Mouse (Mus musculus) gastrocnemius, postnatal 14 days (tissue): ENCODE results near the gene Ubr1. TPM values are rescaled to one million over a fixed set of nuclear protein-coding genes. Genes with fewer than 3 reads are reported as not detected.
"Not testable (repeated sequence)": the region's sequence is repeated elsewhere in the genome, so short reads cannot be mapped to it uniquely, and the experiment has no call there.

Experiments used
- DNase-seq: peaks from one replicate; pipeline ENCODE4 v3.0.0; 2021; ENCODE audit warnings: mixed read lengths
- intact Hi-C: fragments of 180-260 bp; cut with DNase I; formaldehyde crosslinking; loops from one replicate; pipeline ENCODE4 v1.15.1; 2025; ENCODE audit warnings: low total_unique reads
- long read RNA-seq, 2 experiments: library from polyadenylated mRNA; stranded (forward); transcript quantifications; one replicate each; pipeline ENCODE4 v2.0.0; 2021
- total RNA-seq, 2 experiments: library from RNA; stranded (reverse); gene quantifications; 2 replicates each; pipeline ENCODE4 v1.2.3; 2021

Gene Ubr1
- 10 to 100 TPM; 18.5 to 20.0 TPM for total RNA-seq
- long read RNA-seq, experiment 1, partial matches to known transcripts = 0 of 2 reads
- long read RNA-seq, experiment 1, other reads (novel, unspliced or antisense) = 2 of 2 reads
- long read RNA-seq, experiment 2, full-length matches to known transcripts = 2 of 8 reads
- long read RNA-seq, experiment 2, partial matches to known transcripts = 5 of 8 reads
- long read RNA-seq, experiment 2, other reads (novel, unspliced or antisense) = 1 of 8 reads

- peak; percentile 88 for DNase-seq
- intact Hi-C loops = no loop called here
Observed at GRCm38 (mm10) chr2:120970559-120971080, at the start of gene Ubr1. Ubr1 (minus strand) TSS chr2:120970715.

GRCm38 (mm10) chr2:121017151-121017550 is 46.6 kb upstream of the Ubr1 start:
- intact Hi-C loops = no loop called here
- DNase-seq = no peak

GRCm38 (mm10) chr2:121016226-121016625 is 45.7 kb upstream of the Ubr1 start:
- no peak for DNase-seq
- intact Hi-C loops = no loop called here

GRCm38 (mm10) chr2:121015507-121015906 is 45.0 kb upstream of the Ubr1 start:
- intact Hi-C loops = no loop called here
- no peak for DNase-seq

GRCm38 (mm10) chr2:121012676-121013075 is 42.2 kb upstream of the Ubr1 start:
- intact Hi-C loops = no loop called here
- no peak for DNase-seq

DNA sequence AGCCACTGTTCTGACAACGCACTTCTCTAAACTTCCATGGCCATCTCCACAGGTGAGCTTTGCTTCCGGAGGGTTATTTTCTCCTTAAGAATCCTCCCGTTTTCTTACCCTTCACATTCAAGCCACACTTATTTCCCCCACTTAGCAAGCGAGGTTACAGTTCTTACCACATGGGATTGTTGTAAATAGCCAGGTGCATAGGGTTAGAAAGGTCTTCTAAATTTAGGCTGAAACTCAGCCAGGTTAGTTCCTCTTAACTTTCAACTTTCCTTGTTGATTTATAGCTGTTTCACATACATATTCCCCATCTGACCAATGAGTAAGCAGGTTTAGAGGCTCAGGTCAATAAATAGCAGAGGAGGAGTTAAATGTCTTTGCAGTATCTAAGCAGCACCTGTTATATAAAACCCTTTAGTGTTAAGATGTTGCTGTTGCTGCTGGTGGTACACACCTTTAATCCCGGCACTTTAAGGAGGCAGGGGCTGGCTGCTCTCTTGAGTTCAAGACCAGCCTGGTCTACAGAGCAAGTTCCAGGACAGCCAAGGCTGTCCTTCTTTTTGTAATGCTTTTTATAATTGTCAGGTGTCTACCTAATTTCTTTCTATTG is 38.7 kb upstream of the Ubr1 start:
- intact Hi-C loops = no loop called here

GRCm38 (mm10) chr2:121008664-121009007 is 38.1 kb upstream of the Ubr1 start:
- intact Hi-C loops = no loop called here
- DNase-seq = no peak

More for the DNA sequence above, 38.7 kb upstream of the Ubr1 start:
- DNase-seq = no peak

DNA sequence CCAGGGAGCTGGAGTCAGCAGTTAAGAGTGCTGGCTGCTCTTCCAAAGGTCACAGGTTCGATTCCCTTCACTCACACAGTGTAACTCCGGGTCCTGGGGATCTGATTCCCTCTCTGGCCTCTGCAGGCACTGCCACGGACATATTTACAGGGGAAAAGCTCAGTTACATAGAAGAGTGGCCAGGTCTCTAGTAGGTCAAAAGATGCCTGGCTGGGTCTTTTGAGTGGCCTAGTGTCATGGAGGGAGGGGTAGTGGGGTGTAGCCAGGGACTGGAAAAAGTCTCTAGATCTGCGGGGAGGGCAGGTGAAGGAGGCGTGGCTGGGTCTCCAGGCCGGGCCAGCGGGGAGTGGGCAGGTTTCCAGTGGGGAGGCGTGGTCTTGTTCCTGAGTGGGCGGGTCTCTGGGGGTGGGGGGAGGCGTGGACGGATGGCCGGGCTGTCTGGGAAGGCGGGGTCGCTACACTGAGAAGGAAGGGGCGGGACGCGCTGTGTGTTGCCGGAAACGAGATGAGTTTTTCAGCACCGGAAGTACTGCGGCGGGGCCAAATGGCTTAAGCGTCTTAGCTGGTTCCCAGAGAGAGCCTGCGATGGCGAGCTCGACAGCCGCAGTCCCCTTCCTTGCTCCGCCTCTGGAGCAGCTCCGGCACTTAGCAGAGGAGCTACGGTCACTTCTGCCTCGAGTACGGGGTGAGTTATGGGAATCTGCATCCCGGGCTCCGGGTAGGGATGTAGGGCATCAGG is 37.6 kb upstream of the Ubr1 start, which contains the start of gene Ccndbp1:
TSS of gene Ccndbp1 (plus strand) at position 479 of the 739 bp plus-strand sequence.
- peak; percentile 93 for DNase-seq
- intact Hi-C loops = no loop called here

DNA sequence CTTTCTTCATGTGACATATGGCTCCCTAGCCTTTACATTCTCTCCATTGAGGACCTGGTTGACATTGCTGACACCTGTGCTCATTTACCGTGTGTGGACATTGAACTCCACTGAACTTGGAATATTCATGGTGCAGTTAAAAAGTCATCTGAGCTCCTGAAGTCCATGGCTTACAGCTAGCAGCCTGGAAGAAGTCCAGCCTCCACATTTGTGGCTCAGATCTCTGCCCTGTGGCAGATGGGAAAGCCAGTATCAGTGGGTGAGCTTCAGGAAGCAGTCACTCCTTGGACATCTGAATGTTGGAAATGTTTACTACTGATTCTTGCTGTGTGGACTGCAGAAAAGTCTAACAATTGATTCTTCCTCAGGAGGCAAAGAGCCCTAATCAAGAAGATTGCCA is 36.5 kb upstream of the Ubr1 start:
- no peak for DNase-seq
- intact Hi-C loops = no loop called here

DNA sequence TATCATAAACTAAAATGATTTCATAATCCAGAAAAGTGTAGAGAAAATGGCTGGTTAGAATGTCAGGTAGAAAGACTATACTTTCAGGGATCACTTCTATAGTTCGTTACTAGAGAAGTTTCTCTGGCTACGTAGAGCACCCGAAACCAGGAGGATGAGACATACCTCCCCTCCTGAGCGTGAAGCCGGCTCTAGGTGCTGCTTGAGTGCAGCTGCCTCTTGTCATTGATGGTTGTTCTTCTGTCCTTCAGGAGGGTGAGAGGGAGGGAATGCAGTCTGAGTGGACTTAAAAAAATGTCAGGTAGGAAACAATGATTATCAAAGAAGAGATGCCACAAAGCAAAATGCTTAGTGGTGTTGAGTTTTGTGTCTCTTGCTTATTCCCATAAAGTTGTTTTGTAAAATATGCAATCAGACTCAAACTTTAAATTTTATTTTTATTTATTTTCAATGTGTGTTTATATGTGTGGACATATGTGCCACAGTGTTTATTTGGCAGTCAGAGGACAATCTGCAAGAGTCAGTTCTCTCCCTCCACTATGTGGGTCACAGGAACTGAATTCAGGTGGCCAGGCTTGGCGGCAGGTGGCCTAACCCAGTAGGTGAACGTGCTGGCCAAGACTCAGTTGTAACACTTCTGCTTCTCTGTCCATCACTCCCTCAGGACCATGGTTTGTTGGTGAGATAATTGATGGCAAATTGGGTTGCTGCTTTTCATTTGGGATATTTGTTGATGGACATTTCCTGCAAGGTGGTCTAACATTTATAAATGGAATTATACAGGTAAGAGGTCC is 33.7 kb upstream of the Ubr1 start:
- intact Hi-C loops = no loop called here
- DNase-seq = no peak

- intact Hi-C loops = no loop called here
- no peak for DNase-seq
Observed at GRCm38 (mm10) chr2:121003586-121003985, 33.1 kb upstream of the Ubr1 start.

DNA sequence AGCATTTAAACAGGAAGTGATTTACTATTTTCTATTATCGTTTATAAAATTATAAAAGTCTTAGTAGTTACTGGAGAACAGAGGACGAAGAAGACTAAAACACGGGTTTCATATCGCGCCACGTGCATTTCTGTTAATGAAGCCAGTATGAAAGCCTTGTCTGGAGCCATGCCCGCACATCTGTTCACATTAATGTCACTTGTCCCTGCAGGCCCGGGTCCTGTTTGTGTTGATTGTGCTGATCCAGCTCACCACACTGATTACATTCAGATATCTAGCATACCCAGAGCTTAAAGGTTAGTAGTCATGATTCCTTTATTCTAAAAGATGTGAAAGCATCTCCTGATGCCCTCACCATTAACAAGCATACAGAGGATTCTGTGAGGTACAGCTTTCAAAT is 28.3 kb upstream of the Ubr1 start:
- no peak for DNase-seq
- intact Hi-C loops = no loop called here

- DNase-seq, intact Hi-C loops: not testable (repeated sequence)
Observed at GRCm38 (mm10) chr2:120996607-120997006, 26.1 kb upstream of the Ubr1 start.

GRCm38 (mm10) chr2:120991196-120991595 is 20.7 kb upstream of the Ubr1 start:
- intact Hi-C loops = no loop called here
- DNase-seq = no peak

- no peak for DNase-seq
- intact Hi-C loops = no loop called here
Observed at GRCm38 (mm10) chr2:120985241-120985640, 14.7 kb upstream of the Ubr1 start.

- no peak for DNase-seq
- intact Hi-C loops = no loop called here
Observed at GRCm38 (mm10) chr2:120983611-120984010, 13.1 kb upstream of the Ubr1 start.

DNA sequence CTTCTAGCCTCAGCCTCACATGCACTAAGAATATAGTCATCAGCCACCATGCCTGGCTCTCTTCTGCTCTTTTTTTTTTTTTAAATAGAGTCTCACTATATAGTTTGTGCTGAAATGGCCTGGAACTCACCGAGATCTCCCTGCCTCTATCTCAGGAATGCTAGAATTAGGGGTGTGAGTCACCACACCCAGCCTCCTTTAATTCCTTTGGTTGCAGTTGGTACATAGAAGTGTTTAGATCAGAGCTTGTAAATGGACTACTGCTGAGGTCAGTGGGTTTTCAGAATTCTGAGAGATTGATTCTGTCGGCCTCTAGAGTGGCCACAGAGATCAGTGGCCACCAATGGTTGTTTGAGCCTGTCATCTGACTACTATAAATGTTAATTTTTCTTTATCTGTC is 10.3 kb upstream of the Ubr1 start:
- DNase-seq = no peak
- intact Hi-C loops = no loop called here

GRCm38 (mm10) chr2:120979819-120980218 is 9.3 kb upstream of the Ubr1 start:
- DNase-seq = no peak
- intact Hi-C loops = no loop called here

DNA sequence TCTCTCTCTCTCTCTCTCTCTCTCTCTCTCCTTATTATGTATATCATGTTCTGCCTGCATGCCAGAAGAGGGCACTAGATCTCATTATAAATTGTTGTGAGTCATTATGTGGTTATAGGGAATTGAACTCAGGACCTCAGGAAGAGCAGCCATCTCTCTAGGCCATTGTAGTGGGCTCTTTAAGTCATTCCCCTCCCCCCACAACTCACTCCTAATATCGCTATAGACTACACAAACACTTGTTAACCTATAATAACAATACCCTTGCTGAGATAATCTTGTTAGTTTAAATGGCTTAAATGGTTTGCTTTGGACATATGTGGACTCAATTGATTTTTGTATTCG is 8.2 kb upstream of the Ubr1 start:
- intact Hi-C loops = no loop called here
- no peak for DNase-seq
